Mouse (Mus musculus): ENCODE measurements at regions not wholly inside any gene's neighbourhood (a gene's known extent, or its start where the extent isn't known, plus 50 kb on each side); places are given as distances from the start of the nearest gene placed in this dataset.

DNA sequence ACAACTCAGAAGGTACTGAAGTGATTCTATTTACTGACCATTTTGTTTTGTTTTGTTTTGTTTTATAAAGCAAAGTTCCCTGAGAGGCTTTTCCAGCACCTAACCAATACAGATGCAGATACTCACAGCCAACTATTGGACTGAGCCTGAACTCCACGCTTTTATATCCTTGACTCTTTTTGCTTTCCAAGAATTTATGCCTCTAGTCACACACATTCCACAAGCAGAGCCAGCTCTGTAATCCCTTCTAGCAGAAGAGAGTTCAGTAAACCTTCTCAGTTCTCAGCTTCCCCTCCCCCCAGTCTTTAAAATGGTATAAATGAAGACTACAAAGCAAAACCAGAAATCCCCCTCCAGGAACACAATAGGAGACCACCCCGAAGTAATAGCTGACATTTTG is 269.0 kb upstream of the 1700003H04Rik start:
- Histone ChIP-seq H3K27me3 (ENCODE audit: control insufficient read depth, insufficient read depth, insufficient read length) (no peaks in the 10 kb centered on the region), H3K36me3 (ENCODE audit: control insufficient read depth, insufficient read depth) (no peaks in the 10 kb centered on the region), H3ac (ENCODE audit: control insufficient read depth, insufficient read length, low read depth) (no peak overlapping the region), H3K4me3 (ENCODE audit: insufficient read depth, poor library complexity, severe bottlenecking) (no peak overlapping the region), H3K79me2 (ENCODE audit: control insufficient read depth, insufficient read depth) (no peaks in the 10 kb centered on the region), H3K79me3 (ENCODE audit: low read depth) (no peaks in the 10 kb centered on the region)
- TF ChIP-seq MYOD1 (IDR thresholded peaks at IDR 0.05; ENCODE audit: control insufficient read depth, insufficient read length, low read depth) (no peak), MYOG (IDR thresholded peaks at IDR 0.05; ENCODE audit: control insufficient read depth, extremely low read depth, insufficient read length) (no peak), CTCF (IDR thresholded peaks at IDR 0.05; ENCODE audit: control insufficient read depth, insufficient read depth, insufficient read length) (no peak), FOSL1 (IDR thresholded peaks at IDR 0.05; ENCODE audit: insufficient read depth, low read length, poor library complexity, severe bottlenecking) (no peak), CEBPB (IDR thresholded peaks at IDR 0.05; ENCODE audit: low read depth) (no peak), MAX (IDR thresholded peaks at IDR 0.05) (no peak), USF1 (IDR thresholded peaks at IDR 0.05; ENCODE audit: low read depth) (no peak)

DNA sequence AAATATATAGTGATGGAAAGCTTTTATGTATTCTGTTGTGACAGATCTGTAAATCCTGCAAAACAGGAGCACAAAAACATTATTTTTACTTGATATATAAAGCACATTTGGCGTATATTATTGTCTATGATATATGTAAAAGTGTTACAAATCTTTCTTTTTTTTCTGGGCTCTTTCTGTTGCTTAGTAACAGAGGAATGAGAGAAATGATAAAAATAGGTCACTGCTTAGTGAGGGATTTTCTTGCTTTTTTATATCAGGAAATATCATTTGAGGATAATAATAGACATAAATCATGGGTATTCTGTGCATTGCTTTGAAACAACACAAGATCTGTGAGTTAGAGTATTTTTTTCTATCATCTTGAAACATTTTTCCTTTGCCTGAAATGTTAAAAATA is 239.7 kb upstream of the 1700003H04Rik start:
- Histone ChIP-seq H3K79me3 (ENCODE audit: low read depth) (no peaks in the 10 kb centered on the region), H3ac (ENCODE audit: control insufficient read depth, insufficient read length, low read depth) (no peak overlapping the region), H3K36me3 (ENCODE audit: control insufficient read depth, insufficient read depth) (no peaks in the 10 kb centered on the region), H3K4me3 (ENCODE audit: insufficient read depth, poor library complexity, severe bottlenecking) (no peak overlapping the region), H3K27me3 (ENCODE audit: control insufficient read depth, insufficient read depth, insufficient read length) (no peaks in the 10 kb centered on the region), H3K79me2 (ENCODE audit: control insufficient read depth, insufficient read depth) (no peaks in the 10 kb centered on the region)
- TF ChIP-seq MAX (IDR thresholded peaks at IDR 0.05) (no peak), USF1 (IDR thresholded peaks at IDR 0.05; ENCODE audit: low read depth) (no peak), FOSL1 (IDR thresholded peaks at IDR 0.05; ENCODE audit: insufficient read depth, low read length, poor library complexity, severe bottlenecking) (no peak), CEBPB (IDR thresholded peaks at IDR 0.05; ENCODE audit: low read depth) (no peak), CTCF (IDR thresholded peaks at IDR 0.05; ENCODE audit: control insufficient read depth, insufficient read depth, insufficient read length) (no peak), MYOG (IDR thresholded peaks at IDR 0.05; ENCODE audit: control insufficient read depth, extremely low read depth, insufficient read length) (no peak), MYOD1 (IDR thresholded peaks at IDR 0.05; ENCODE audit: control insufficient read depth, insufficient read length, low read depth) (no peak)

GRCm38 (mm10) chr3:124806891-124807290 is 226.0 kb upstream of the 1700003H04Rik start:
- Histone ChIP-seq H3K27me3 (ENCODE audit: control insufficient read depth, insufficient read depth, insufficient read length) (no peaks in the 10 kb centered on the region), H3ac (ENCODE audit: control insufficient read depth, insufficient read length, low read depth) (no peak overlapping the region)
- TF ChIP-seq CTCF (IDR thresholded peaks at IDR 0.05; ENCODE audit: control insufficient read depth, insufficient read depth, insufficient read length): no peak
- no peak for TF ChIP-seq MYOD1 (IDR thresholded peaks at IDR 0.05; ENCODE audit: control insufficient read depth, insufficient read length, low read depth)
- no peak for TF ChIP-seq USF1 (IDR thresholded peaks at IDR 0.05; ENCODE audit: low read depth)
- TF ChIP-seq FOSL1 (IDR thresholded peaks at IDR 0.05; ENCODE audit: insufficient read depth, low read length, poor library complexity, severe bottlenecking): no peak
- no peak for TF ChIP-seq CEBPB (IDR thresholded peaks at IDR 0.05; ENCODE audit: low read depth)
- TF ChIP-seq MYOG (IDR thresholded peaks at IDR 0.05; ENCODE audit: control insufficient read depth, extremely low read depth, insufficient read length): no peak
- no peak for TF ChIP-seq MAX (IDR thresholded peaks at IDR 0.05)

DNA sequence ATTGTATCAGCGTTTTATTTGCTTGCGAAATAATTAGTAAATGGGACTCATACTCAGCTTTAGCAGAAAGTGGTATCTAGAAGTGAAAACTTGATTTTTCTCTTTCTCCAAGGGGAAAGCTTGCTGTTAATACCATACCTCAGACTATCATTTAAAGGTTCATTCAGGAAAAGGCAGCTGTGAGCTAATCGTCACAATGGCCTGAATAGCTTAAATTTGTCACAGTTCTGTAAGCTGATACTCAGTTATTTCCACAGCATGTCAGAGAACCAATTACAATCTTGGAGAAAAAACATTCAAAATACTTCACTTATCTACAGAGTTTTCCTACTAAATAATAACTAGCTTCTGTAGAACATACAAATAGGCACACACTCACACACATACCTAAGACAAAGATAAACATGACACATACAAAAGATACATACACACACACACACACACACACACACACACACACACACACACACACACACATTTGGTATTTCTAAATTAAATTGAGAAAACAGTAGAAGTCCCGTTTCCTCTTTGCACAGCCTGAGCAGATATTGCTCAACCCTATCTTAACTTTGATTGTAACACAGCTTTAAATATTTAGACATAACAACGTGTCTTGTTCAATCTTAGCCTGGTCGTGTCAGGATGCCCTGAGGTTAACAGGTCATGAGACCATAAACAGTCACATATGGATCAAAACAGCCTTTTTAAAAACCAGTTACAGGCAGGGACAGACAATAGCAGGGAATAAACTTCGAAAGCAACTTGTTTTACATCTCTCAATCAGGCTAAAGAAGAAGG is 208.5 kb upstream of the 1700003H04Rik start:
- no peak overlapping the region for H3ac ChIP-seq (ENCODE audit: control insufficient read depth, insufficient read length, low read depth)
- no peaks in the 10 kb centered on the region for H3K36me3 ChIP-seq (ENCODE audit: control insufficient read depth, insufficient read depth)
- no peaks in the 10 kb centered on the region for H3K79me3 ChIP-seq (ENCODE audit: low read depth)
- H3K27me3 ChIP-seq (ENCODE audit: control insufficient read depth, insufficient read depth, insufficient read length): no peaks in the 10 kb centered on the region
- TF ChIP-seq USF1 (IDR thresholded peaks at IDR 0.05; ENCODE audit: low read depth) (no peak), MYOD1 (IDR thresholded peaks at IDR 0.05; ENCODE audit: control insufficient read depth, insufficient read length, low read depth) (no peak), CTCF (IDR thresholded peaks at IDR 0.05; ENCODE audit: control insufficient read depth, insufficient read depth, insufficient read length) (no peak), MYOG (IDR thresholded peaks at IDR 0.05; ENCODE audit: control insufficient read depth, extremely low read depth, insufficient read length) (no peak), FOSL1 (IDR thresholded peaks at IDR 0.05; ENCODE audit: insufficient read depth, low read length, poor library complexity, severe bottlenecking) (no peak)
- no peaks in the 10 kb centered on the region for H3K79me2 ChIP-seq (ENCODE audit: control insufficient read depth, insufficient read depth)
- H3K4me3 ChIP-seq (ENCODE audit: insufficient read depth, poor library complexity, severe bottlenecking): no peak overlapping the region

More at GRCm38 (mm10) chr3:124806891-124807290, 226.0 kb upstream of the 1700003H04Rik start:
- no peaks in the 10 kb centered on the region for H3K36me3 ChIP-seq (ENCODE audit: control insufficient read depth, insufficient read depth)
- H3K79me2 ChIP-seq (ENCODE audit: control insufficient read depth, insufficient read depth): no peaks in the 10 kb centered on the region
- H3K4me3 ChIP-seq (ENCODE audit: insufficient read depth, poor library complexity, severe bottlenecking): no peak overlapping the region
- no peaks in the 10 kb centered on the region for H3K79me3 ChIP-seq (ENCODE audit: low read depth)

DNA sequence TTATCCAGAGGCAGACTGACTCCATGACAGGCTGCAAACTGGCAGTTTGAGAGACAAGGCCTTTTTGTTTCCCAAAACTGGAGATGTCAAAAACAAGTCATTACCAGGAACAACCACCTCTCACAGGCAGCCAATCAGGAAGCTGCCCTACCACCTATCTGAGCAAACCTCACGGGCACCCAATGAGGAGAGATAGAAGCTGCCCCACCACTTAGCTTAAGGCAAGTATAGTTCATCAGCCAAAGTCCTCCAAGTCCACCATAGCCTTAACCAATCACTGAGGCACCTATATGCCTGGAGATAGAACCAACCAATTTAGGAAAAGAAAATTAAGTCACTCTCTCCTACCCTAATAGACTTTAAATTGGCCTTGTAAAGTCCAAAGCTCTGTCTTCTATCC is 207.3 kb upstream of the 1700003H04Rik start:
- no peak for TF ChIP-seq MYOD1 (IDR thresholded peaks at IDR 0.05; ENCODE audit: control insufficient read depth, insufficient read length, low read depth)
- TF ChIP-seq CEBPB (IDR thresholded peaks at IDR 0.05; ENCODE audit: low read depth): no peak
- TF ChIP-seq CTCF (IDR thresholded peaks at IDR 0.05; ENCODE audit: control insufficient read depth, insufficient read depth, insufficient read length): no peak
- no peak for TF ChIP-seq FOSL1 (IDR thresholded peaks at IDR 0.05; ENCODE audit: insufficient read depth, low read length, poor library complexity, severe bottlenecking)
- no peaks in the 10 kb centered on the region for H3K36me3 ChIP-seq (ENCODE audit: control insufficient read depth, insufficient read depth)
- H3K79me3 ChIP-seq (ENCODE audit: low read depth): no peaks in the 10 kb centered on the region
- no peaks in the 10 kb centered on the region for H3K79me2 ChIP-seq (ENCODE audit: control insufficient read depth, insufficient read depth)
- H3K4me3 ChIP-seq (ENCODE audit: insufficient read depth, poor library complexity, severe bottlenecking): no peak overlapping the region
- no peak overlapping the region for H3ac ChIP-seq (ENCODE audit: control insufficient read depth, insufficient read length, low read depth)
- H3K27me3 ChIP-seq (ENCODE audit: control insufficient read depth, insufficient read depth, insufficient read length): no peaks in the 10 kb centered on the region

All from C2C12 (cell line).